Mouse (Mus musculus) limb, embryonic 11.5 days (tissue): ENCODE measurements around the gene Mgmt. TPM values are rescaled to one million over a fixed set of nuclear protein-coding genes. Genes with fewer than 3 reads are reported as not detected.
A peak's percentile ranks its signal among the peaks of the same experiment; 100 is the strongest.

Experiments
- ATAC-seq: fragments of 200-750 bp; cut with Nextera tagmentation; 2 replicates; pipeline ENCODE4 v1.8.0; 2017; ENCODE audit warnings: low read depth; ENCODE audit not compliant: insufficient number of reproducible peaks, low FRiP score, low TSS enrichment
- DNase-seq: peaks from one replicate; pipeline ENCODE4 v3.0.0-alpha.2; 2015; ENCODE audit warnings: low spot score
- H3K27ac ChIP-seq: fragments of 300-500 bp; sonication (generic); replicated peaks from 2 replicates; pipeline ENCODE4 v1.5.1; 2014; ENCODE audit warnings: low read depth, mild to moderate bottlenecking, low read length
- H3K27me3 ChIP-seq: fragments of 300-500 bp; sonication (generic); 2 replicates; pipeline ENCODE4 v1.6.1; 2014; ENCODE audit warnings: mild to moderate bottlenecking, low read length, mixed read lengths; ENCODE audit not compliant: control insufficient read depth, insufficient read depth
- H3K36me3 ChIP-seq: fragments of 300-500 bp; sonication (generic); 2 replicates; pipeline ENCODE4 v1.6.1; 2014; ENCODE audit warnings: mild to moderate bottlenecking, low read length, moderate library complexity, mixed read lengths; ENCODE audit not compliant: control insufficient read depth, insufficient read depth
- H3K4me1 ChIP-seq: fragments of 300-500 bp; sonication (generic); 2 replicates; pipeline ENCODE4 v1.6.1; 2014; ENCODE audit warnings: low read length, mixed read lengths; ENCODE audit not compliant: control insufficient read depth, insufficient read depth
- H3K4me2 ChIP-seq: fragments of 300-500 bp; sonication (generic); 2 replicates; pipeline ENCODE4 v1.6.1; 2014; ENCODE audit warnings: low read depth, mild to moderate bottlenecking, moderate library complexity; ENCODE audit not compliant: severe bottlenecking
- H3K4me3 ChIP-seq: fragments of 300-500 bp; sonication (generic); 2 replicates; pipeline ENCODE4 v1.5.1; 2014; ENCODE audit warnings: low read depth, low read length
- H3K9ac ChIP-seq: fragments of 300-500 bp; sonication (generic); 2 replicates; pipeline ENCODE4 v1.6.1; 2014; ENCODE audit warnings: mild to moderate bottlenecking, low read length
- H3K9me3 ChIP-seq: fragments of 300-500 bp; sonication (generic); 2 replicates; pipeline ENCODE4 v1.6.1; 2016; ENCODE audit warnings: low read length; ENCODE audit not compliant: control insufficient read depth
- WGBS: fragments of 180-500 bp; shearing (Covaris S2); extraction: QIAGEN DNeasy Blood & Tissue Kit; methylation state at CpG from one replicate; pipeline ENCODE4 v1.1.7; 2014; 5-methylcytosine and 5-hydroxymethylcytosine counted together
- polyA plus RNA-seq: library from polyadenylated mRNA; unstranded; fragments of >200 nt; fragmentation: Nextera tagmentation; extraction: Ambion mirVana; gene quantifications from 2 replicates; pipeline ENCODE4 v1.2.1, GENCODE M21; 2014

The Mgmt gene
- polyA plus RNA-seq, 1 experiment from 2014 or later: 5.0 TPM

DNA sequence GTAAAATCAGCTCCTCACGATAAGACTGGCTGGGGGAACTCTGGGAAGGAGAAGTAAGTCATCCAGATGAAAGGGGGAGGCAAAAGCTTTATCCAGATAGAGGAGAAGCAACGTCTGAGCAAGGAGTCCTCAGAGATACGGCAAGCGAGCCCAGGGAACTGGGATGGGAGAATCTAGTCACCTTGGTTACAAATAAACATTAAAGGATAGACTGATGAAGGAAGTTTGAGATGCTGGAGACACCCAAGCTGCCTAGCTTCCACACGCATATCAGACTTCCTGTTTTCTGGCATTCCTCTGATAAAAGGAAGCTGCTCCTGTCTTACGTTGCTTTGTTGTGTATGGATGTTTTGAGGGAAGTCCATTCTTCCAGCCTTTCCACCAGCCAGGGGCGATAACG is 42.5 kb upstream of the Mgmt start:
- ATAC-seq: no peak
- no peak for DNase-seq
- Histone ChIP-seq H3K9me3 (no peaks in the 10 kb centered on the region), H3K36me3 (no peaks in the 10 kb centered on the region), H3K27ac (no peak overlapping the region), H3K4me3 (no peak overlapping the region), H3K9ac (no peak overlapping the region), H3K27me3 (no peaks in the 10 kb centered on the region), H3K4me1 (no peaks in the 10 kb centered on the region), H3K4me2 (no peak overlapping the region)
- 85% methylated on average over 8 of the region's 8 CpGs for WGBS

DNA sequence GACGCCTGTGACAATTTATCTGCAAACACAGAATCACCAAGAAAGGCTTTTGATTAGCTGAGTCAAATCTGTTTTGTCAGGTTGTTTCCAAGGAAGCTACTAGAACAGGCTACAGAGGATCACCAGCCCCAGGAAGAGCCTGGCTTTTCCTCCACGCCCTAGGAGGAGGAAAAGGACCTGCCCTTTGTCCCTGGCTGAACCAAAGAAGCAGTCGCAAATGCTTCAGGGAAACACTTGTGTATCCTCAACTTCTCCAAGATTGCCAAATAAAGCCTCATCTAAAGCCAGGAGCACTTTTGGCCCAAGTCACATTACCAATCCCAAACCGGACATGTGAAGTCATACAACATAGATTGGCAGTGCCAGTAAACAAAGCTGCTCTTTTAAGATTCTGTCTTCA is 41.7 kb upstream of the Mgmt start:
- H3K4me2 ChIP-seq: no peak overlapping the region
- H3K27me3 ChIP-seq: no peaks in the 10 kb centered on the region
- DNase-seq: no peak
- H3K9me3 ChIP-seq: no peaks in the 10 kb centered on the region
- H3K9ac ChIP-seq: no peak overlapping the region
- 68% methylated on average over 4 of the region's 4 CpGs for WGBS
- no peak for ATAC-seq
- no peaks in the 10 kb centered on the region for H3K4me1 ChIP-seq
- H3K27ac ChIP-seq: no peak overlapping the region
- H3K36me3 ChIP-seq: no peaks in the 10 kb centered on the region
- no peak overlapping the region for H3K4me3 ChIP-seq

DNA sequence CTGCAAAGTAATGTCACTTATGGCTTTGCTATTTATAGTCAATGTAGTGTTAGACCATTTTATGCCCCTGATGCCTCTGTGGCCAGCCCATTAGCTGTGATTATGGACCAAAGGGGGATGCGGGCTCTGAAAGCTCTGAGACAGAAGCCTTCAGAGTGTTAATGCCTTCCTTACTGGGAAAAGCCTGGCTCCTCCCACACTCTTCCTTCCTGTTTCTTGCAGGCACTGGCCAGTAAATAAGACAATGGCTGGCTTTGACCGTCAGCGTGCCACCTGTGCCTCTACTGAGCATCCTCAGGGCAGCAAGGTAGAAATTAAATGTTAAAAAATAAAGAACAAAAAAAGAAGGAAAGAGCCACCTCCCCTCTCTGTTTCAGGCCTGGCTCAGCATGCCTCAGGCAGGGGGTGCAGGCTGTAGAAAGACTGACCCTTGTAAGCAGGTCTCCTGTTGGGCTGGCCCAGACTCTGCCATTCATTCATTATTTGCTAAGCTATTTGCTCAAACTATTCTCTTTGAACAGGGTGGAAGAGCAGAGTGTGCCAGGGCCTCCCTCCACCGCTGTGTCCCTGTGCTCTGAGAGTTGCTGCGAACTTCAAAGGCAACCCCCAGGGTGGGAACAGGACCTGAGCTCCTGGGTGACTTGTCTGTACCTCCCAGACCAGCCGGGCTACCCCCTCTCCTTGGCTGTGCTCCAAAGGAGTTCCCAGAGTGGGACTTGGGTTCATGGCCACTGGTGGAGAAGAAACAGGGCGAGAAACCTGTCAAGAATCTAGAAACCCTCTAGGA is 29.5 kb upstream of the Mgmt start:
- H3K4me2 ChIP-seq: no peak overlapping the region
- peaks cover 11% of the 10 kb centered on the region; the same call in 1 of the 2 replicates for H3K4me1 ChIP-seq
- ATAC-seq (0 out of 2 replicates have a peak, but pooled peaks have one; percentile 17), DNase-seq (no peak)
- 0 out of 2 replicates have a peak, but pooled peaks cover 5% of the 10 kb centered on the region for H3K27me3 ChIP-seq
- 20% methylated on average over 7 of the region's 7 CpGs for WGBS
- no peaks in the 10 kb centered on the region for H3K36me3 ChIP-seq
- no peaks in the 10 kb centered on the region for H3K9me3 ChIP-seq
- no peak overlapping the region for H3K4me3 ChIP-seq
- no peak overlapping the region for H3K27ac ChIP-seq
- no peak overlapping the region for H3K9ac ChIP-seq

- no peak for ATAC-seq
- Histone ChIP-seq H3K9me3 (no peaks in the 10 kb centered on the region), H3K9ac (no peak overlapping the region), H3K27me3 (0 out of 2 replicates have a peak, but pooled peaks cover 5% of the 10 kb centered on the region), H3K4me1 (peaks cover 11% of the 10 kb centered on the region; the same call in 1 of the 2 replicates), H3K4me3 (no peak overlapping the region), H3K4me2 (no peak overlapping the region), H3K27ac (no peak overlapping the region), H3K36me3 (no peaks in the 10 kb centered on the region)
- WGBS: 89% methylated on average over 4 of the region's 4 CpGs
- no peak for DNase-seq
Measured at GRCm38 (mm10) chr7:136865876-136866275, 28.5 kb upstream of the Mgmt start.

DNA sequence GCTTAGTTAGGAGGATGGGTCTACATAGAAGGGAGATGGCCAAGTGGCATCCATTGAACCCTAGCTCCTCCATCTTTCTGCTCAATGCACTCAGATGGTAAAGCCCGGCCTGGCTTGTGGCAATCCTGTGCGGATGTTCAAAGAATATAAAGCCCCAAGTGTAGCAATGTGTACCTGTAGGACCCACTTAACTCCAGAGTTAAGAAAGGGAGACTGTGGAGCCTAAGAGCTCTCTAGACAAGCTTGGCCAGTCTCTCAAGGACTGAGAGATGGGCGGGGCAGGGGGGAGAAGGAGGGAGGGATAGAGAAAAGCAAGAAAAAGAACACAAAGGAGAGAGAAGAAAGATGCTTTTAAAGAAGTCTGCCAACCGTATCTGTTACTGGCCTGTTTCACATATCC is 27.9 kb upstream of the Mgmt start:
- H3K27me3 ChIP-seq: 0 out of 2 replicates have a peak, but pooled peaks cover 5% of the 10 kb centered on the region
- no peak for ATAC-seq

GRCm38 (mm10) chr7:136871535-136871934 is 22.9 kb upstream of the Mgmt start:
- Histone ChIP-seq H3K4me2 (no peak overlapping the region), H3K4me3 (no peak overlapping the region), H3K27ac (no peak overlapping the region), H3K9me3 (no peaks in the 10 kb centered on the region), H3K27me3 (0 out of 2 replicates have a peak, but pooled peaks cover 2% of the 10 kb centered on the region), H3K9ac (no peak overlapping the region), H3K4me1 (no peaks in the 10 kb centered on the region), H3K36me3 (no peaks in the 10 kb centered on the region)
- WGBS: 62% methylated on average over 11 of the region's 11 CpGs
- DNase-seq (no peak), ATAC-seq (no peak)

More for the DNA sequence above, 27.9 kb upstream of the Mgmt start:
- Histone ChIP-seq H3K4me2 (no peak overlapping the region), H3K9me3 (no peaks in the 10 kb centered on the region), H3K9ac (no peak overlapping the region), H3K36me3 (no peaks in the 10 kb centered on the region), H3K4me3 (no peak overlapping the region), H3K4me1 (peaks cover 11% of the 10 kb centered on the region; the same call in 1 of the 2 replicates), H3K27ac (no peak overlapping the region)
- WGBS: 88% methylated on average over 4 of the region's 4 CpGs
- DNase-seq: no peak

DNA sequence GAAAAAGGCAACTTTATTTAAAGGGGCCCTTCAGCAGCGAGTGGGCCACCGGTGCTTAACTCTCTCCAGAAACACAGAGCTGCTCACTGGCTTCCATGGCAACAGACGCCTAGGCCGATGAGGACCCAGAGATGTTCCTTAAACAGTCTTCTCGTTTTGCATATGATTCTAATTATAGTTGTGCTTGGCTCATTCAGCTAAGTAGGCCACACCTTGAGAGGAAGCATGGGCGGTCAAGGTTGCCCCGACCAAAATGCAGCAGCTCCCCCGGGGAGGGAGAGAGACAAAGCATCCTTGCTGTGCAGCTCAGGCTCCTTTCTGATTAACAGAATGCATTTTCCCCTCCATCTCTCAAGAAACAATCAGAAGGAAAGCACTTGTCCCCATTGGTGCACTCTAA is 22.4 kb upstream of the Mgmt start:
- no peak overlapping the region for H3K27ac ChIP-seq
- H3K36me3 ChIP-seq: no peaks in the 10 kb centered on the region
- H3K9me3 ChIP-seq: no peaks in the 10 kb centered on the region
- H3K4me3 ChIP-seq: no peak overlapping the region
- 10% methylated on average over 8 of the region's 8 CpGs for WGBS
- 0 out of 2 replicates have a peak, but pooled peaks cover under 1% of the 10 kb centered on the region for H3K27me3 ChIP-seq
- H3K4me1 ChIP-seq: no peaks in the 10 kb centered on the region
- H3K4me2 ChIP-seq: no peak overlapping the region
- H3K9ac ChIP-seq: no peak overlapping the region
- DNase-seq (peak; percentile 41), ATAC-seq (no peak)

- Histone ChIP-seq H3K4me3 (no peak overlapping the region), H3K9me3 (no peaks in the 10 kb centered on the region), H3K27ac (no peak overlapping the region), H3K9ac (no peak overlapping the region), H3K27me3 (no peaks in the 10 kb centered on the region), H3K4me1 (no peaks in the 10 kb centered on the region), H3K36me3 (no peaks in the 10 kb centered on the region), H3K4me2 (no peak overlapping the region)
- 52% methylated on average over 1 of the region's 1 CpGs for WGBS
- DNase-seq: no peak
- ATAC-seq: no peak
Measured at GRCm38 (mm10) chr7:136874396-136874795, 20.0 kb upstream of the Mgmt start.
